Mouse (Mus musculus) heart, adult 8-10 months (tissue): ENCODE results near the gene Eno2. TPM values are rescaled to one million over a fixed set of nuclear protein-coding genes. Genes with fewer than 3 reads are reported as not detected.

Source experiments
- DNase-seq: peaks from one replicate; pipeline ENCODE4 v3.0.0; 2022; ENCODE audit warnings: low spot score
- total RNA-seq, 4 experiments: library from RNA; stranded (reverse); gene quantifications; 2 replicates each; pipeline ENCODE4 v1.2.4; 2022

Eno2 gene
- total RNA-seq, 4 experiments from 2014 or later = 3.2 to 6.1 (median 4.8) TPM

DNA sequence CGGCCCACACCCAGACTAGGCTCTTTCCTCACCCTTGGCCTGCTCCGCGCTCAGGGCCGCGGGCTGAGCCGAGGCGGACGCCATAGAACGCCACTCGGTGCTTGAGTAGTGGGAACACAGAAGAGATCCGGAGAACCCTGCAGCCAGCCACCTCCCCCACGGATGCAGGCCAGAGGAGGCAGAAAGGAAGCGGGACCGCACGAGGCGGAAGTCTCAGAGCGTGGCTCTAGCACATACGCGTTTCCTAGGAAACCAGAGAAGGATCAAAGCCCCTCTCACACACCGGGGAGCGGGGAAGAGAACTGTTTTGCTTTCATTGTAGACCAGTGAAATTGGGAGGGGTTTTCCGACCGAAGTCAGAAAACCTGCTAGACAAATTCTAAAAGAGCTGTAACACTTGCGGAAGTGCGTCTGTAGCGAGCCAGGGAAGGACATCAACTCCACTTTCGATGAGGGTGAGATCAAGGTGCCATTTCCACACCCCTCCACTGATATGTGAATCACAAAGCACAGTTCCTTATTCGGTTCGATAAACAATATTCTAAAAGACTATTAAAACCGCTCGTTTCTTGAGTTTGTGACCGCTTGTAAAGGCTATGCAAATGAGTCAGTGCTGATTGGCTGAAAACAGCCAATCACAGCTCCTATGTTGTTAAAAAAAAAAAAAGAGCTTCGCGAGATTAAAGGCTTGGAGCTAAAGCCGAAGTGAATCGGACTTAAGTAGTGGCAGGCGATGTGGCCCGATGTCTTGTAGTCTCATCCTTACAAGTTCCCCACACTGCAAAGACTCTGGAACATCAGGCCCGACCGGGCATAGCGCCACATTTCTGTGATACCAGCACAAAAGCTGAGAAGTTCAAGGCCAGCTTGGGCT is 28.3 kb downstream of the Eno2 start, which contains the start of gene Grcc10:
Gene Grcc10 (minus strand): TSS at position 487 of the 874 bp plus-strand sequence.
- peak; percentile 90 for DNase-seq

GRCm38 (mm10) chr6:124740211-124740887 is 29.1 kb downstream of the Eno2 start:
- DNase-seq = no peak

GRCm38 (mm10) chr6:124739231-124739796 is 30.2 kb downstream of the Eno2 start:
- no peak for DNase-seq

DNA sequence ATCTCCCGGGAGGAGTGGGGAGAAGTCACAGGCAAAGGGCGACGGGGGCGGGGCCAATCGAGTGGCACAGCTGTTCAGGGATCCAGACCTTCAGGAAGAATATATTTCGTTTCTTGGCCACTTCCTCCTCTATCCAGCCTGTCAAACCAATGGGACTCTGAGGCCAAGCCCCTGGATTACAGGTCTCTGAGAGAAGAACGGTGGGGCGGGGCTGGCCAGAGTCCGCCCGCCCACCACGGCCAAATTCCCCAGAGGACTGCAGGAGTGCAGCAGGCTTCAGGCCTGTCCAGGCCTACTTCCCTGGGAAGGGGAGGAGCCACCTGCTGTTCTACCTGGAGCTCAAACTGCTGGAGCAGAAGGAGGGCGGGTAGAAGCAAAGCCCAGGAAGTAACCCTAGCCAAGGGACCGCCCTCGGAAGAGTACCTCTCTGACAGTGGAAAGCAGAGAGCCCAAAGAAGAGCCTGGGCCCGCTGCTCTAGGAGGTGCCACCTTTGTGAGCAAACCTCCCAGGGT is 30.9 kb downstream of the Eno2 start, which contains the start of gene Ptpn6:
Gene Ptpn6 (minus strand): TSS at position 204 of the 513 bp plus-strand sequence.
- no peak for DNase-seq

DNA sequence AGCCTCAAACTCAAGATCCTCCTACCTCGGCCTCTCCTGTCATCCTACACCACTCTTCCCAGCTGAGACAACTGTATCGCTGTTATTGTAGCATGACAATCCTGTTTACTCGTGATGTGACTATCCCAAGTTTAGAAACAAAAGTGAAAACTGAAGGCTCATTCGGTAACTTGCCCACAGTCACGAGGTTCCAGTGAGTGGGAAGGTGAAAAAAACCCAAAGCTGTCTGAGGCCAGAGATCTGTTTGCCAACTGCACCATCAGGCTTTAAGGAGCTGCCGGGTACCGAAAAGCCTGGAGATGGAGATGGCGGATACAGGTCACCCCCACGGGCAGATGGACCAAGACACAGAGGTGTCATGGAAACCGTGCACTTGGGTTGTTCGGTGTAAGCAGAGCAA is 32.4 kb downstream of the Eno2 start:
- no peak for DNase-seq

GRCm38 (mm10) chr6:124734417-124734816 is 35.1 kb downstream of the Eno2 start:
- DNase-seq = no peak

- no peak for DNase-seq
Observed at GRCm38 (mm10) chr6:124732476-124733370, 36.8 kb downstream of the Eno2 start.

- no peak for DNase-seq
Observed at GRCm38 (mm10) chr6:124731038-124731437, 38.4 kb downstream of the Eno2 start.

GRCm38 (mm10) chr6:124729850-124730705 is 39.4 kb downstream of the Eno2 start:
- no peak for DNase-seq

DNA sequence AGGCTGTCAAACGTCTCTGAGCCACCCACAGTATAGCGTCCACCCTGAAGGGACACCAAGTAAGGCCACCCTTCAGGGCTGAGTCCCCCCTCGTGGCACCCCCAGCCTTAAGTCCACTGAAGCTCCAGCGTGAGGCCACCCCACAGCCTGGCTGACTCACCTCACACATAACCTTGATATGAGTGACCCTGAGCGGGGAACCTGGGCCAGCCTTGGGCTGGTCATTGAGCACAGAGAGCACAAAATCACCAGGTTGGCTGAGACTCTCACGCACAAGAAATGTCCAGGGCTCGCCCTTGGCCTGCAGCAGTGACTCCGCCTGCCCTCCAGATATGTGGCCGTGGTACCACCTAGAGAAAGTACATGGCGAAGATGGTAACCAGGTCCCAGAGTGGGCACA is 40.9 kb downstream of the Eno2 start:
- no peak for DNase-seq

DNA sequence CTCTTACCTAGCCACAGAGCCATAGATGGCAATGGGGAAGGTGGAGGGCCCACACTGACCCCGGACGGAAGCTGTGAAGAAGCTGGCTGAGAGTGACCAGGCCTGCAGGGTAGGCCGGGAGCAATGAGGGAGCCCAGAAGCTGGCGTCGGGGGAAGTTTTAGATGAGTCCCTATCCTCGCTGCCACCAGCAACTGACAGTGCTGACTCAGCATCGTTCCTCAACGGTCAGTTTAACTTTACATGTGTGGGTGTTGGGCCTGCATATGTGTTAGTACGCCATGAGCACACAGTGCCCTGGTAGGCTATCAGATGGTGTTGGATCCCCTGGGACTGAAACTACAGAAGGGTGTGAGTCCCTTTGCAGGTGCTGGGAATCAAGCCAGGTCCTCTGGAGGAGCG is 45.0 kb downstream of the Eno2 start:
- DNase-seq = no peak

DNA sequence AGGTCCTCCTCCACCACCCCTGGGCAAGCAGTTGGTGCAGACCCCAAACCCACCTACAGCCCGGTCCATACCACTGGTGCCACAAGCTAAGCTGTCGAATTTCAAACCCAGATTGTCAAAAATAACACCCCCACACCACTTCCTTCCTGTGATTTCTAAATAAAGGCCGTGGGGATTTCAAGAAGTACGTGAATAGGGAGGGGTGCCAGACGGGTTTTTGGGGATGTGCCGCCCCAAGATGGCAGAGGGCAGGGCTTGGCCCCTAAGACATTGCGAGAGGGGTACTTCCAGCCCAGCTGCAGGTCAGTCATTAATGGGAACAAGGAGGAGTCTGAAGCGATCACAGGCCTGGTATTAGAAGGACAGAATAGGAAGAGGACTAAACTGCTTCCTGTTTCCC is 45.9 kb downstream of the Eno2 start:
- no peak for DNase-seq

DNA sequence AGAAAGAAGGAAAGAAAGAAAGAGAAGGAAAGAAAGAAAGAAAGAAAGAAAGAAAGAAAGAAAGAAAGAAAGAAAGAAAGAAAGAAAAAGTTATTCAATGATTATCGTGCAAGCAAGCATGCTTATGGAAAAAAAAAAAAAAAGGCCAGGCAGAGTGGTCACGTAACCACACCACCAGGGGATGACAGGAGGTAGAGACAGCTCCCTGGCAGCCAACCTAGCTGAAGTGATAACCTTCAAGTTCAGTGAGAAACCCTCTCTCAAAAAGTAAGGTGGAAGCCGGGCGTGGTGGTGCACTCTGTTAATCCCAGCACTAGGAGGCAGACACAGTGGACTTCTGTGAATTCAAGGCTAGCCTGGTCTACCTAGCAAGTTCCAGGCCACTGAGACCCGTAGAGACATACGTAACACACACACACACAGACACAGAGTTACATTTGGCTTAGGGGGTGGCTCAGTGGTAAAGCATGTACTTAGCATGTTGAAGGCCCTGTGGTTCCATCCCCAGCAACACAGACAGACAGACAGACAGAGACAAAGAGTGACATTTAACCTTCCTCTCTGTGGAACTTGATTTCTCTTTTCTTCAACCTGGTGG is 46.5 kb downstream of the Eno2 start:
- no peak for DNase-seq

GRCm38 (mm10) chr6:124720904-124721303 is 48.6 kb downstream of the Eno2 start:
- DNase-seq = no peak

GRCm38 (mm10) chr6:124719354-124719978 is 50.0 kb downstream of the Eno2 start:
- no peak for DNase-seq

GRCm38 (mm10) chr6:124718703-124719102 is 50.8 kb downstream of the Eno2 start:
- DNase-seq = no peak

DNA sequence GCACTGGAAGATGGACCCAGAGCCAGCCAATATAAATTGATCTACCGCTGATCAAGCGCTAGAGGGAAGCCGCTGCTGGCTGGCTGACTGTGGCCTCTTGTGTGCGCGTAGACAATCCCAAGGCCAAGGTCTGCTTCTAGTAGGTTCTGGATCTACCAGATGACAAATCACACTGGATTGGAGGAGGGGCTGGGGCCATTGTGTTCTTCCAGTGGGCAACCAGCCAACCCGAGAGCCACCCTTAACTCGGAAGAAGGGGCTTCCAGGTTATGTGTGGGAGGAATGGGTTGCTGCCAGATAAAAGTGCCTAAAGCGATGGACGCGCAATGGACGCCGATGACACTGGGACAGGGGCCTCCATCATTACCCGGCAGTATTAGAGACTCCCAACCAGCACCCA is 51.5 kb downstream of the Eno2 start:
- DNase-seq = no peak

DNA sequence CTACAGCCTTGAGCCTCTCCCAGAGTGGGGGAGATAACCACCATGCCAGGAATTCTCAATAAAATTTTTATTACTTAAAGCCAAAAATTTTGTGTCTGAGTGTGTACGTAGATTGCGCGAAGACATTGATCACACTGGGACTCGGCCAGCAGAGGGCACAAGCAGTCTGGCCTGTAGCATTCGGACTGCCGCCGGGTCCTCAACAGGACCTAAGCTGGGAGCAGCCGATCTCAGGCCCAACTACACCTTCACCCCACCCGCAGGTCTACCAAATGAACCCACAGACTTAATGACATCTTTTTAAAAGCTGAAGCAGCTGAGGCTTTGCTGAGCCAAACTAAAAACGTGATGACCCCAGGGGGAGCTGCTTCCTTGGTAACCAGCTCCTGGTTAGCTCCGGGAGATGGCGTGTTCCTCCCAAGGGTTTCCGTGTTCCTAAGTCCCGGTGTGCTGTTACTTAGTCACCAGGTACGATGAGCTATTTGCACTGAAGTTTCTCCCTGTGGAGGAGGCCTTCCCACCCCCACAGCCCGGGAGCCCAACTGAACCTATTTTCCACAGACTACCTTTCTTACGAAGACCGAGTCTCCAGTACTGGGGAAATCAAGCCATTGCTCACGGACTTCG is 52.5 kb downstream of the Eno2 start:
- DNase-seq = no peak

- DNase-seq = no peak
Observed at GRCm38 (mm10) chr6:124712918-124713317, 56.6 kb downstream of the Eno2 start.
